Mouse (Mus musculus) adipose tissue, adult 10 weeks (tissue): ENCODE data around the gene Tmem41b. TPM values are rescaled to one million over a fixed set of nuclear protein-coding genes. Genes with fewer than 3 reads are reported as not detected.

Experiments
- polyA plus RNA-seq: library from polyadenylated mRNA; stranded (reverse); fragments of 350-450 nt; fragmentation: Illumina TruSeq; extraction: RNeasy Lipid Tissue Mini Kit (QIAGEN cat#74804); gene quantifications from one replicate; pipeline ENCODE4 v1.2.3, GENCODE M21; 2014; ENCODE audit warnings: low read depth, low replicate concordance

Tmem41b gene
- 44.7 TPM for polyA plus RNA-seq

GRCm38 (mm10) chr7:109986775-109987174, at the start of gene Tmem41b:
Tmem41b (minus strand) TSS chr7:109986929.

GRCm38 (mm10) chr7:110018117-110018630, 31.4 kb upstream of the Tmem41b start, which contains the start of gene Ipo7:
Ipo7 (plus strand) TSS chr7:110018274.

GRCm38 (mm10) chr7:109959716-109960612, 26.8 kb downstream of the Tmem41b start, which contains the start of gene Dennd5a:
Dennd5a (minus strand) TSS chr7:109960470.

Other genes starting within 250 kb of the Tmem41b start
- gene Tmem9b, start 234.1 kb downstream of the Tmem41b start, polyA plus RNA-seq, result 45.7 TPM
- gene Nrip3, start 204.9 kb downstream of the Tmem41b start, polyA plus RNA-seq, result 0.31 TPM
- gene Scube2, start 121.2 kb downstream of the Tmem41b start, polyA plus RNA-seq, result 0.55 TPM
- gene Dennd5a, start 26.5 kb downstream of the Tmem41b start, polyA plus RNA-seq, result 54.5 TPM
- 45.8 TPM for gene Ipo7, start 31.3 kb upstream of the Tmem41b start, polyA plus RNA-seq
- gene Zfp143, start 74.3 kb upstream of the Tmem41b start, polyA plus RNA-seq, result 7.7 TPM
- 13.0 TPM for gene Wee1, start 135.1 kb upstream of the Tmem41b start, polyA plus RNA-seq
- gene Swap70, start 234.8 kb upstream of the Tmem41b start, polyA plus RNA-seq, result 16.0 TPM